Mouse (Mus musculus) lung, postnatal 10 days (tissue): ENCODE results near the gene Sumf2.
A peak's percentile ranks its signal among the peaks of the same experiment; 100 is the strongest.
"Not testable (repeated sequence)": the region's sequence is repeated elsewhere in the genome, so short reads cannot be mapped to it uniquely, and the experiment has no call there.

ENCODE experiments used
- DNase-seq: peaks from one replicate; pipeline ENCODE4 v3.0.0; 2021

Sumf2 gene

DNA sequence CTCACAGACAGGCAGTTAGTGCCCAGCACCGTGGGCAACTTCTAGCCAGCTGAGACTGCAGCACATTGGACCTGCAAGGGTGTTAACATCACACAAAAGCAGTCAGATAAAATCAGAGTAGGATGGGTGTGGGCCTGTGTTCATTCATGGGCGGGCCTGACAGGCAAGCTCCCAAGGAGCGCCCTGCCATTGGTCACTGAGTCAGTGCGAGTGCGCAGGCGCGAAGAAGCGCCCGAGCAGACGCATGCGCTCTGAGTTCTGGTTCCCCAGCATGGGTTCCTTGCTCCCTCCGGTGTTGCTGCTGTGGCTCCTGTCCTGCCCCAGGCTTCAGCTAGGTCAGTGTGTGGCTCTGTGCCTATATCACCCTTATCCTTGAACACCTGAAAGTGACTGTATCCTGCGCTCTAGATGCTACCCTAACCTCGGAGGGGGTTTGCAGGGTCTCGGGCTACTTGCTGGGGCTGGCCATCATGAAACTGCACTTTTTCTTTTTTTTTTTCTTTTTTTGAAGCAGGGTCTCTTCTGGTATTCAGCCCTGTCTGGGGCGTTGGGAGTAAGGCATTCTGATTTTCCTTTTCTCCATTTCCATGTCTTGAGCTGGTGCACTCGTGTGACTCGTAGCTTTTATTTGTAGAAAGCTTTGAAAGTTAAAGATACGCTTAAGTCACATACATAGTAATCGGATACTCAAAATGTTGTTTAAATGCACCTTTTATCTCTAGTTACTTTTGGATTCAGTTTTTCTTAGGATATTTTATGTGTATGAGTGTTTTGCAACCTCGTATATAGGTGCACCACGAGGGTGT is at the start of gene Sumf2:
Sumf2 (plus strand) TSS at position 235 of the 806 bp plus-strand sequence.
- peak; percentile 97 for DNase-seq

DNA sequence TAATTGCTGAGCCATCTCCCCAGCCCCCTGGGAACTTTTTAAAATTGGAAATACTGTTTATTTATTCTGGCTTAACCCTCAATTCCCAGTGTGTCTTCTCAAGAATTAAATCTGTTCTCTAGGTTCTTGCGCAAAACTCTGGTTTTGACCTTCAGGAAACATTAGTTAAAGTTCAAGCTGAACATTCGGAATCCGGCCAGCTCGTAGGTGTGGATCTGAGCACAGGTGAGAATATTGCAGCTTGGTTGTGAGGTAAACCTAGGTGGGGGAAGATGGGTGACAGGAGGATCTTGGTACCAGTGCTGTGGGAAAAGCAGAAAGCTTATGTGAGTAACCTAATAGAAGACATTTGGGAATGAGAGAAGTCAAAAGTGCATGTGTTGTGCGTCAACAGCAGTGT is 1.9 kb upstream of the Sumf2 start:
- no peak for DNase-seq

DNA sequence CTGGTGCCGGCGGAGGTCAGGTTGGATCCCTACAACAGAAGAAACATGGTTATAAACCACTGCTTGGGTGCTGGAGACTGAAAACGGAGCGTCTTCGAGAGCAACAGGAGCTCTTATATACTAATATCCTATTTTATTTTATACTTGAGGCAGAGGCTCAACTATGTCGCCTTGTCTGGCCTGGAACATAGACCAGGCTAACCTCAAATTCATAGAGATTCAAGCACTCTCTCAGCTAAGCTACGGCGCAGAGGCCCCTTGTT is 703 bp downstream of the Sumf2 start:
- DNase-seq, result no peak

DNA sequence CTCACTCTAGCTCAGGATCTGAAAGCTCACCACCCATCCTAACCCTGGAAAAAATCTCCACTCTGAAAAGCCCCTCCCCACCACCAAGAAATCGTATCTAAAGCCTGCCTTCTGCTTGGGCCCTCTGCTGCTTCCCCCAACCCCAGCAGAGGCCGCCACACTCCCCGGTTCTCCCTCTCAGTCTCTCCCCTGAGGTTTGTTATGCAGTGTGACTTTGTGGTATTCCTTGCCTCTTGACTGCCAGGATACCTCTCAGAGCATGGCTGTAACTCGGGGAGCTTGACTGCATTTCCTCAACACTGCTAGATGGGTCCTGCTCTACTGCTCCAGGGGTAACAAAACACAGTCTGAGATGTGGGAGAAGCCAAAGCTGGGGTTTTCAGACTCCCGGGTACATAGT is 8.4 kb downstream of the Sumf2 start:
- no peak for DNase-seq

DNA sequence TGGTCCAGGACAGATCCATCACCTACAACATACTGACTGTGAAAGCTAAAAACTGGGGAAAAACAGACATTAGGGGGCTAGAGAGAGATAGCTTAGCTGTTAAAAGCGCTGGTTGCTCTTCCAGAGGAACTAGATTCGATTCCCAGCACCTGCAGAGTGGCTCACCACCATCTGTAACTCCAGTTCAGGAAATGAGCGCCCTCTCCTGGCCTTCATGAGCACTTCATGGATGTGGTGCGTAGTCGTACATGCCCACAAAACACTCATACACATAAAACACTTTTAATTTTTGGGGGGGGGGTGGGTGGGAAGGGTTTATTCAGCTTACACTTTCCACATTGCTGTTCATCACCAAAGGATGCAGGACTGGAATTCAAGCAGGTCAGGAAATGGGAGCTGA is 9.6 kb downstream of the Sumf2 start:
- DNase-seq, result no peak

DNA sequence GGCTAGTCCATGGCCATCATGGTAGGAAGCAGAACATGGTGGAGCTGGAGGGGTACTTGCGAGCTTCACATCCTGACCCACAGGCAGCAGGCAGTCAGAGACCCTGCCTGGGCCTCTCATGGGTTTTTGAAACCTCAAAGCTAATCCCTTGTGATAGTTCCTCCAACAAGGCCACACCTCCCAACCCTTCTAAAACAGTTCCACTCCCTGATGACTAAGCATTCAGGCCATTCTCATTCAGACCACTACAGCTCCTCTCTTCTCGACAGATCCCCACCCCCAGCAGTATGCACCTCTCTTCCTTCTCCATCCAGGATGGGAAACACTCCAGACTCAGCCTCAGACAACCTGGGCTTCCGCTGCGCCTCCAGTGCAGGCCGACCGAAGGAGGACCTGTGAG is 15.5 kb downstream of the Sumf2 start:
- no peak for DNase-seq

DNA sequence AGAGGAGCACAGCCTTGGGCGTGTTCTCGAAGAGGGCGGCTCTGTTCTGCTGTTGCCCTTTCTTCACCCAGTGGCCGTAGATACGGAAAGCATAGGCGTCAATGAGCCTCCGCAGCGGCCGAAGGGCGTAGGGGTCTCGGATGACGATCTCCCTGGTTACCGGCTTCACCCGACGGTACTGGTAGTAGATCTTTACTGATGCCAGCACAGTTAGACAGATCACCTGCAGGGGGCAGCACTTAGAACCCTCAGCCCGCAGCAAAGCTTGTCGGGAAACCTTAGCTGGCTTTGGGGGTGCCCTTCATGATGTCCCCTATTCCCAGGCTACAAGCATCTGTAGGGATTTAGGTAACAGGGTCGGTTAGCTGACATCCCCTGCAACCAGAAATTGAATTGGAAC is 17.7 kb downstream of the Sumf2 start:
- peak; percentile 57 for DNase-seq

DNA sequence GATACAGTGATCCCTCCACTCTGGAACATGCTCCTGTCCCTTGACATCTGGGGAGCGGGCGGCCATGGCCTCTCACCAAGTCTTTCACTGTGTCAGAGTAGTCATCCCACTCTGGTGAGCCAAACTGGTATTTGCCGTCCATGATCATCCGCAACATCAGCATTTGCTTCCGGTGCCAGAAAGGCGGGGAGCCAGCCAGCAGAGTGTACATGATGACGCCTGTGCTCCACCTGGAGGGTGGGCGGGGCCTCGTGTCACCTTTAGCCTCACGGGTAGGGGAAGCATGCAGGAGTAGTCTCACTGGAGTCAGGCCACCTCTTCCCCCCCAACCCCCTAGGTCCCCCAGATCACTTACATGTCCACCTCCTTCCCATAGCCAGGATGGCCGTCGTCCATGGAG is 19.1 kb downstream of the Sumf2 start:
- no peak for DNase-seq

DNA sequence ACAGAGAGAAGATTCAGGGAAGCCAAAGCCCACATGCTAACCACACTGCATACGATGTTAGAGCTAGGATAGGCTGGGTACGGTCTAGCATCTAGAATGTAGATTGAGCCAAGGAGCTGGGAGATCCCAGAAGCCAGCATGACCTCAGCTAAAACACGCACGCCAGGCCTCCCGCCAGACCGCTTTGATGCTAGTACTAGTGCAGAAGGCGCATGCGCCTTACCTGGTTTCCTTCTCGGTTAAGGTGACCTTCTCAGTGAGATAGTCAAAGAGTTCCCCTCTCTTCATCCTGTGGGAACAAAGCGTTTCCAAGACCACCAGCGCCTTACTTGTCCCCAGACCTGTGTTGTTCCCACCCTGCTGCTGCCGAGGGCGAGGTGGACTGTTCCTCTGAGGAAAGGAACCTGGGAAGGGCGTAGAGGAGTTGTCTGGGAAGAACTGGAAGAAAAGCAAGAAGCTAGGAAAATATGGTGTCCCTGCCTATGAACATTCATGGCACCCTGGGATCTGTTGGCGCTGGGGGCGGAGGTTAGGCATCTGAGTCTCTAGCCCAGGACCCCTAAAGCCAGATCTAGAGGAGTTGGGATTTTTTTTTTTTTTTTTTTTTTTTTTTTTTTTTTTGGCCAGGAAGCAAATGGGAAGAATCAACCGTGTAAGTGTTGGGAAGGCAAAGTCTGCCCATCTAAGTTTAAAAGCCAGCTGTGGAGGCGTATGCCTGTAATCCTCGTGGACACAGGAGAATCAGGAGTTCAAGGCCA is 22.6 kb downstream of the Sumf2 start:
- DNase-seq, result no peak

DNA sequence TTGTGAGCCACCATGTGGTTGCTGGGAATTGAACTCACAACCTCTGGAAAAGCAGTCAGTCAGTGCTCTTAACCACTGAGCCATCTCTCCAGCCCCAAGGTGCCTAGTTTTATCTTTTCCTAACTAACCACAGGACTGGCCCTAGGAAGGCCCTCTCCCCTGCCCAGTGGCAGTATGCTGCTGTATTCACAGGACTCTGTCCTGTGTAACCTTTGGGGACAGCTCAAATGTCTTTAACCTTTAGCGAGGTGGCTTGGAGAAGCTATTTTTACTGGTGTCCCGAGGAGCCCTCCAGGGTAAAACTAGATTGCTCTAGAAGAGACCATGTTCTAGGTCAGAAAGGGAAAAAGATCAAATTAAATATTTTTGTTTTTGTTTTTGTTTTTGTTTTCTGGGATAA is 24.5 kb downstream of the Sumf2 start:
- DNase-seq, result no peak

DNA sequence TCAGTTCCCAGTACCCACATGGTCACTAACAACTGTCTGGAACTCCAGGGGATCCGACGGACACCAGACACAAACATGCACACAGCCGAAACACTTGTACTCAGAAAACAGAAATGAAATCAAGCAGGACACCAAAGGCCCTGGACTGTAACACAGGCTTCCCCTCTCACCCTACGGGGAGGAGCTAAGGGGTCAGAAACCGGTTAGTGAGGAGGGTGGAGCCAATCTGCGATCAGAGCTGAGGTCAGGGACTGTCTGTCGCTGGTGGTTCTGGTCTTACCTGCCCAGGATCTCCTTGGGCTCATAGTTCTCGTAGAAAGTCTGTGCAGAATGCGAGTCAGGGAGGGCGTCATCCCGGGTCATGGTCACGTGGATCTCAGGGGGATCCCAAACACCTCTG is 27.2 kb downstream of the Sumf2 start:
- DNase-seq, result no peak

DNA sequence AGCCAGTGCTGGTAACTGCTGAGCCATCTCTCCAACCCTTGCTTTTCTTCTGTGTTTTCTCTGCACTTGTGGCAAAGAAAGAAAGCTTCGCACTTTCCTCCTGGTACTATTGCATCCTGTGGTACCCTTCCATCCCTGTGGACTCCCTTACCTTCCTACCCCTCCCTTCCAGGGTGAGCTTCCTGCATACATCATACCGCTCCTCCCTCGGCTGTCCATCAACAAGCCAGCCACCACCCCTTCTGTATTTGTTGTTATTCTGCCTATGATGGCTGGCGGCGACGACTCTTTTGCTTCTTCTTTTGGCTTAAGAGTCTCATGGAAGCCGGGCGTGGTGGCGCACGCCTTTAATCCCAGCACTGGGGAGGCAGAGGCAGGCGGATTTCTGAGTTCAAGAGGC is 28.3 kb downstream of the Sumf2 start:
- DNase-seq, result no peak

DNA sequence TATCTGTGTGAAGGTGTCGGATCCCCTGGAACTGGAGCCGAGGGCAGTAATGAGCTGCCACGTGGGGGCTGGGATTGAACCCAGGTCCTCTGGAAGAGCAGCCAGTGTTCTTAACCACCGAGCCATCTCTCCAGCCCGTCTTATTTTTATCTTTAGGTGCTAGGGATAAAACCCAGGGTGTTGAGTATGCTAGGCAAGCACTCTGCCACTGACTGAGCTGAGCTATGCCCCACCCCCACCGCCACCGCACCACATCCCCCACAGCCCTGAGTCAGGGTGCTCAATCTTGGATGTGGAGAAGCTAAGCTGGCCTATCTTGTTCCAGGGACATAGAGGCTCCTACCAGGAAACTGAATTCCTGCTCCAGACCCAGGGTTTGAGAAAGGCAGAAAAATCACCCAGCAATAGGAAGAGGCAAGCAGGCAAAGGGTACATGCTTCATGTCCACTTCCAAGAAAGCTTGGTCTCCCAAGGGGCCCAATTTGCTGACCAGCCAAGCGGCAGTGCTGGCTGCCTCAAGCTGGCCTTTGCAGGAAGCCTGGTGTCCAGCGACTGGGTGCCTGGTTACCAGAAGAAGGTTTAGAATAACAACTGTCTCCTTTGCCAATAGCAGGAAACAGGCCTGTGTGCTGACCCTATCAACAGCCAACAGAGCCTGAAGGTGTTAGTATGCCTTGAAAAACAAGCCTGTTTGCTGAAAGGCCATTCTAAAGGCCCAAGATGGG is 31.1 kb downstream of the Sumf2 start:
- DNase-seq, result no peak

DNA sequence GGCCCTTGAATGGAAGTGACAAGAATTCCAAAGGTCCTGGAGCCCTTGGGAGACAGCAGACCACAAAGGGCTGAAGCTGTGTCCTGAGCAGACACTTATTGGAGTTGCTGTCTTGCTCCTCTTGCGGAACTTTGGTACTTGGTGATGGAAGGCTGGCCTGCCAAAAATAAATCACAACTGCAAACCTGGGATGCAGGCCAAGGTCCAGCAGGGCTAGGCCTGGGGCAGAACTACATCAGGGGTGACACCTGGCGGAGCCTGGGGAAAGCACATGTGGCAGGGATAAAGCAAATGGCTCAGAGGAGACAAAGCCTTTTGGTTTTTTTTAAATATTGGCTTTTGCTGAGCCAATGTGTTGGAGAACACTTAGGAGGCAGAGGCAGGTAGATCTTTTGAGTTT is 32.2 kb downstream of the Sumf2 start:
- peak; percentile 83 for DNase-seq

DNA sequence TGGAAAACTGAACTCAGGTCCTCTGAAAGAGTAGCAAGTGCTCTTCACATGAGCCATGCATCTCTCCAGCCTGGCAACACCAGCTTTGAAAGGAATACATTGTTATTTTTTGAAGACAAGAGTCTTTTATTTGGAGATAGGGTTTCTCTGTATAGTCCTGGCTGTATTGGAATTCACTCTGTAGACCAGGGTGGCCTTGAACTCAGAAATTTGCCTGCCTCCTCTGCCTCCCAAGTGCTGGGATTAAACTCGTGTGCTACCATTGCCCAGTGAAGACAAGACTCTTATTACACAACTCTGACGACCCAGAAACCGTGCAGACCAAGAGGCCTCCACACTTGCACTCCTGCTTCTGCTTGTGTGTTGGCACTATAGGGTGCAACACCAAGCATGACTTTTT is 33.1 kb downstream of the Sumf2 start:
- DNase-seq, result no peak

DNA sequence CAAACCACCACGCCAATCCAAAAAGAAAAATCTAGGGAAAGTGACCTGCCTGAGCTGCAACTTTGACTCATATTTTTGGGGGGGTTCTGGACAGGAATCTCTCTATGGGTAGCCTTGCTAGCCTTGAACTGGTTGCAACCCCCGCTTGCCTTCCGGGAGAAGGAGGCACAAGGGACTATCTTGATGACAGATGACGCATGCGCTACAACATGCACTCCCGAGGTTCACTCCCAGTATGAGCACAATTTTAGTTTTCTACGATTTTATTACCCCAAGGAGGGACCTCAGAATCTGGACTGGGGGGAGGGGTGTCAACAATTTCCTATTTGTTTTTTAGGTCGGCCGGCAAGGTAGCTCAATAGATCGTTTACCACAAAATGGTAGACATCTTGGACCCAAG is 39.5 kb downstream of the Sumf2 start:
- DNase-seq, result no peak

DNA sequence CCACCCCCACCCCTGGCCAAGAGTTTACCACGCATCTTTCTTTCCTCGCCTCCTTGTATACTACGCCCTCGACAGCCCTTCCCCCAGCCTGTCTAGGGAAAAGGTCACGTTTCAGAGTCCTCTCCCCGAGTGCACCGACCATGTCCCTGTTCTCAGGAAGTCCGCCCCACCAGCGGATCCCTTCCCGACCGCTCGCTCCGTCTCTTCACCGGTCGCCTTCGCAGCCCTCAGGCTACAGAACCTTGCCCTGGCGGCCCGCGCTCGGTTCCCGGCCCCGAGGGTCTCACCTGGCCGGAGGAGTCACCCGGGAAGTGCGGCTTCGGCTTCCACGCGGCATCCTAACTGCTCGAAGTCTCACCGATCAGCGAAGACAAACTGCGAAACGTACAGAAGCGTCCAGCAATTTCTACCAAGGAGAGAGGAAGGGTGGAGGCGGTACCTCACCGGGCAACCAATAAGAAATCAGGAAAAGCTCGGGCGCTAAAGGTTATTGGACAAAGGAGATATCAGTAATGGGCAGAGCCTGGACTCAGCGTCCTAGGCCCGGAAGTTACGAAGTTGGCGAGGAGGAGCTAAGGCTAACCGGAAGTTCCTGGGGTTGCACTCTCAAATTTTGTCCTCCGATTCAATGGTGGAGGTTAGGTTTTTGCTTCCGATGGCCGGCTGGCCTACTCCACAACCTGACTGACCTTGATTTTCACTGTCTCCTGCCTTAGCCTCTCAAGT is 40.3 kb downstream of the Sumf2 start, which contains the start of gene Chchd2:
Chchd2 (minus strand) TSS at position 560 of the 726 bp plus-strand sequence.
- peak; percentile 97 for DNase-seq

DNA sequence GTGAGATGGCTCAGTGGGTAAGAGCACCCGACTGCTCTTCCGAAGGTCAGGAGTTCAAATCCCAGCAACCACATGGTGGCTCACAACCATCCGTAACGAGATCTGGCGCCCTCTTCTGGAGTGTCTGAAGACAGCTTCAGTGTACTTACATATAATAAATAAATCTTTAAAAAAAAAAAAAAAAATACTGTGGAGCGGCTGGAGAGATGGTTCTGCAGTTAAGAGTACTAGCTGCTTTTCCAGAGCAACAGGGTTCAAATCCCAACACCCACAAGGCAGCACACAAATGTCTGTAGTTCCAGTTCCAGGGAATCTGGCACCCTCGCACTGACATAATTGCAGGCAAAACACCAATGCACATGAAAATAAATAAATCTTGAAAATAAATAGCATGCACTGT is 43.6 kb downstream of the Sumf2 start:
- DNase-seq, result not testable (repeated sequence)

DNA sequence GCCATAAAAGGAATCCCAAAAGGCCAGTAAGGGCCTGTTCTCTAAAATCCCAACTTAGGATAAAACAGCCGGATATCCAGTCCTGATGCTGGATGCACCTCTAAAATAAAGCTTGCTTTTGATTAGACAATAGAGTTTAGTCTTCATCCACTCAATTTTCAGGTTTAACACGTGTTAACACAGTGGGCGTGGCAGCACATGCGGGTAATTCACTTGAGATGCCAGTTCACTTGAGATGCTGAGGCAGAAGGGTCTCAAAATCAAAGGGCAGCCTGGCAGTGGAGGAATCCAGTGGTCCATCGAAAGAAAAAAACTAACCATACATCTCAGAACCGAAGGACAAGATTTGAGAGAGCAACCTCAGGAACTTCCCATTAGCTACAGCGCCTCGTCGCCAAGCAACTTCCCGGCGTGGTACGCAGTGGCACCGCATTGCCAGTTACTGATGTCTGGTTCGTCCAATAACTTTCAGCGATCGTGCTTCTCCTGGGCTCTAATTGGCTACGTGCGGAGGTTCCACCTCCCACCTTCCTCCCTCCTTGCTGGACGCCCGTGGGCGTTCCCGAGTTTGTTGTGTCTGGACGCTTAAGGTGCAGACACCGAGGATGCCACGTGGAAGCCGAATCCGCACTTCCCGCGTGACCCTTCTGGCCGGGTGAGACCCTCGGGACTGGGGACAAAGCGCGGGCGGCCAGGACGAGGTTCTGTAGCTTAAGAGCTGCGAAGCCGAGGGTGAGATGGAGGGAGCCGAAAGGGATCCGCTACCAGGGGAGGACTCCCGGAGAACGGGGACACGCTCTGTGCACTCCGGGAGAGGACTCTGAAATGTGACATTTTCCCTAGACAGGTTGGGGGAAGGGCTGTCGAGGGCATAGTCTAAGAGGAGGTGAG is 48.7 kb downstream of the Sumf2 start, which contains the start of gene Zbed5:
Zbed5 (plus strand) TSS at position 526 of the 891 bp plus-strand sequence.
- DNase-seq, result peak; percentile 94

DNA sequence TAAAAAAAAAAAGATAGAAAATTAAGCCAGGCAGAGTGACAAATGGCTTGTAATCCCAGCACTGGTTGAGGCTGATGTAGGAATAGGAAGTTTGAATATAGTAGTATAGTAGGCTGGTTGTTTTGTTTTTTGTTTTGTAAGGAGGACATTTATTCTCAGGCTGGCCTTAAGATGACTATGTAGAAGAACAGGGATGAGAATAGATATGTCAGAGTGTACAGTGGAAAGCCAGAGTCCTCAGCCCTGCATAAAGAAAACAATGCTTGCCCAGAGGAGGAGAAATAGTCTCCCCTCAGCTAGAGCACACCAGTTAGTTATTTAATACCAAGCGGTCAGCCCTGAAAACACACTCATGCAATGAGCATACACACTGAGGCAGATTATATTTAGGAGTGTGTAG is 51.7 kb downstream of the Sumf2 start, which contains the start of gene Phkg1:
Phkg1 (minus strand) TSS at position 101 of the 400 bp plus-strand sequence.
- no peak for DNase-seq

DNA sequence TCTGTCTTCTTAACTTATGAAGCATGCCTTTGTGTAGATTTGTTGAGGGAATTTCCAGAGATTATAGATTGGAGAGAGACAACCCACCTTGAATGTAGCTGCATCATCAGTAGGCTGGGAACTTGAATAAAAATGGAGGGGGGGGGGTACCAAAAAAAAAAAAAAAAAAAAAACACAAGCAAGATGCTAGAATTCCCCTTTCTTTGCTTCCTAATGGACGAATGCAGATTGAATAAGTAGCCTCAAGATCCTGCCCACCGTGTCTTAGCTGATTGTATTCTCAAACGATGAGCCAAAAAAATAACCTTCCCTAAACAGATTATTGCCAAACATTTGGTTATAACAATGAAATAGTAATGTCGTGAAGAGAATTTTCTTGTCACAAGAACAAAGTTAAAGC is 61.0 kb downstream of the Sumf2 start:
- no peak for DNase-seq
